Mouse (Mus musculus) kidney, adult 2 months (tissue): ENCODE data around the gene Slc37a3.

ENCODE experiments used
- CTCF ChIP-seq: fragments of 200-500 bp; conservative IDR thresholded peaks from 2 replicates; pipeline ENCODE4 v1.5.1; 2011; ENCODE audit warnings: low read depth, mild to moderate bottlenecking, control low read depth, low read length, moderate library complexity, mixed read lengths; ENCODE audit not compliant: insufficient read depth, insufficient read length
- POLR2A ChIP-seq: fragments of 200-500 bp; IDR thresholded peaks from one replicate; pipeline ENCODE4 v1.6.1; 2011; ENCODE audit warnings: low read depth, low read length, control low read depth

DNA sequence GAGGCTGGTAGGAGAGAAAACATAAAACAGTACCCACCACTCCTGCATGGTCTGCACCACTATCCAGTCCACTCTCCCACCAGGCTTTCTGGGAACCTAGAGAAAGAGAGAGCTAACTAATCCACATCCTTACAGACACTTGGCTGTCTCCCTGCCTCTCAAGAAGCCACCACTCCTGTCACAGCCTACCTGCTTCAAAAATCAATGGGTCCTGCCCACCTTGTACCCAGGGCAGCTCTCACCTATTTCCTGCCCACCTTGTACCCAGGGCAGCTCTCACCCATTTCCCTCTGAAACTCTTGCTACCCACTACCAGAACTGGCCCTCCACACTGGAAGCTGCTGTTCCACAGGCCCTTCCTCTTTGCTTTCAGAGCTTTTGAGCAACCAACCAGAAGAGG lies 5.4 kb downstream of the Slc37a3 start:
- TF ChIP-seq CTCF (no peak), POLR2A (no peak)
